Mouse (Mus musculus) MEL (cell line): ENCODE results near the gene Pelp1. TPM values are rescaled to one million over a fixed set of nuclear protein-coding genes. Genes with fewer than 3 reads are reported as not detected.

Experiments
- DNase-seq: peaks from one replicate; pipeline ENCODE4 v3.0.0; 2011; ENCODE audit warnings: low read depth, low spot score
- H3K27ac ChIP-seq: 2 replicates; pipeline ENCODE4 v1.5.1; 2012; ENCODE audit warnings: low read depth, mild to moderate bottlenecking, control low read depth, low read length, moderate library complexity; ENCODE audit not compliant: control insufficient read depth
- H3K27me3 ChIP-seq, 2 experiments: fragments of 150-350 bp in 1 of 2; sonication (generic) in 1 of 2; 2 replicates each; pipeline ENCODE4 v1.6.1; 2012; ENCODE audit warnings: low read length in 2 of 2, mild to moderate bottlenecking in 2 of 2, improper control_type of control experiment in 1 of 2, moderate library complexity in 1 of 2; ENCODE audit not compliant: insufficient read depth in 2 of 2, control insufficient read depth in 1 of 2
- H3K36me3 ChIP-seq, 2 experiments: 2 replicates each; pipeline ENCODE4 v1.6.1; 2012 to 2014; ENCODE audit warnings: low read length in 2 of 2, improper control_type of control experiment in 1 of 2, inconsistent platforms in 1 of 2, mild to moderate bottlenecking in 1 of 2; ENCODE audit not compliant: insufficient read depth in 2 of 2, control insufficient read depth in 1 of 2
- H3K4me1 ChIP-seq, 2 experiments: fragments of 150-350 bp in 1 of 2; sonication (generic) in 1 of 2; 2 replicates each; pipeline ENCODE4 v1.6.1; 2012; ENCODE audit warnings: low read length in 2 of 2, improper control_type of control experiment in 1 of 2, mild to moderate bottlenecking in 1 of 2; ENCODE audit not compliant: insufficient read depth in 2 of 2, control insufficient read depth in 1 of 2
- H3K4me3 ChIP-seq, 2 experiments: fragments of 150-350 bp in 1 of 2; sonication (generic) in 1 of 2; 2 replicates each; pipeline ENCODE4 v1.5.1; 2012; ENCODE audit warnings: low read depth in 2 of 2, low read length in 2 of 2, mild to moderate bottlenecking in 2 of 2, moderate library complexity in 2 of 2, control low read depth in 1 of 2, improper control_type of control experiment in 1 of 2; ENCODE audit not compliant: control insufficient read depth in 1 of 2, insufficient read depth in 1 of 2
- H3K79me2 ChIP-seq: 2 replicates; pipeline ENCODE4 v1.6.1; 2012; ENCODE audit warnings: mild to moderate bottlenecking, low read length, moderate library complexity; ENCODE audit not compliant: control insufficient read depth, poor library complexity, insufficient read depth
- H3K9ac ChIP-seq: 2 replicates; pipeline ENCODE4 v1.6.1; 2012; ENCODE audit warnings: low read depth, mild to moderate bottlenecking, control low read depth, low read length, moderate library complexity; ENCODE audit not compliant: control insufficient read depth, poor library complexity, severe bottlenecking
- H3K9me3 ChIP-seq: fragments of 150-350 bp; sonication (generic); replicated peaks from 2 replicates; pipeline ENCODE4 v1.6.1; 2012; ENCODE audit warnings: mild to moderate bottlenecking, low read length, improper control_type of control experiment, moderate library complexity; ENCODE audit not compliant: insufficient read depth
- CHD1 ChIP-seq: IDR thresholded peaks from 2 replicates; pipeline ENCODE4 v1.6.1; 2012; ENCODE audit warnings: low read depth, mild to moderate bottlenecking, inconsistent platforms, low read length, improper control_type of control experiment
- ELF1 ChIP-seq: IDR thresholded peaks from 2 replicates; pipeline ENCODE4 v1.6.1; 2014; ENCODE audit warnings: low read depth, mild to moderate bottlenecking, inconsistent platforms, low read length, improper control_type of control experiment, moderate library complexity
- EP300 ChIP-seq, 2 experiments: IDR thresholded peaks; 2 replicates each; pipeline ENCODE4 v1.6.1; 2011; ENCODE audit warnings: improper control_type of control experiment in 2 of 2, low read length in 2 of 2, low read depth in 1 of 2, mild to moderate bottlenecking in 1 of 2
- GABPA ChIP-seq: IDR thresholded peaks from 2 replicates; pipeline ENCODE4 v1.6.1; 2012; ENCODE audit warnings: low read depth, mild to moderate bottlenecking, inconsistent platforms, low read length, improper control_type of control experiment, moderate library complexity
- JUND ChIP-seq: IDR thresholded peaks from 2 replicates; pipeline ENCODE4 v1.6.1; 2011; ENCODE audit warnings: low read depth, mild to moderate bottlenecking, improper control_type of control experiment, low read length
- KAT2A ChIP-seq: conservative IDR thresholded peaks from 2 replicates; pipeline ENCODE4 v1.6.1; 2012; ENCODE audit warnings: low read depth, low read length, improper control_type of control experiment, inconsistent platforms
- MAFK ChIP-seq: IDR thresholded peaks from 2 replicates; pipeline ENCODE4 v1.6.1; 2011; ENCODE audit warnings: low read depth, mild to moderate bottlenecking, low read length, improper control_type of control experiment, borderline replicate concordance
- MXI1 ChIP-seq: IDR thresholded peaks from 2 replicates; pipeline ENCODE4 v1.6.1; 2011; ENCODE audit warnings: mild to moderate bottlenecking, low read depth, low read length, improper control_type of control experiment
- MYB ChIP-seq: IDR thresholded peaks from 2 replicates; pipeline ENCODE4 v1.6.1; 2011; ENCODE audit warnings: mild to moderate bottlenecking, low read depth, low read length, improper control_type of control experiment
- MYC ChIP-seq: IDR thresholded peaks from 2 replicates; pipeline ENCODE4 v1.6.1; 2011; ENCODE audit warnings: low read depth, mild to moderate bottlenecking, low read length, improper control_type of control experiment, moderate library complexity
- POLR2A ChIP-seq, 2 experiments: IDR thresholded peaks; 2 replicates each; pipeline ENCODE4 v1.6.1; 2011 to 2012; ENCODE audit warnings: low read length in 2 of 2, mild to moderate bottlenecking in 2 of 2, control low read depth in 1 of 2, improper control_type of control experiment in 1 of 2, low read depth in 1 of 2, moderate library complexity in 1 of 2; ENCODE audit not compliant: control insufficient read depth in 1 of 2, insufficient read depth in 1 of 2, poor library complexity in 1 of 2
- POLR2AphosphoS5 ChIP-seq: IDR thresholded peaks from 2 replicates; pipeline ENCODE4 v1.6.1; 2012; ENCODE audit warnings: low read depth, borderline replicate concordance, mild to moderate bottlenecking, inconsistent platforms, low read length, moderate library complexity, mixed read lengths
- RAD21 ChIP-seq: IDR thresholded peaks from 2 replicates; pipeline ENCODE4 v1.6.1; 2011; ENCODE audit warnings: mild to moderate bottlenecking, low read depth, low read length, improper control_type of control experiment
- RCOR1 ChIP-seq: IDR thresholded peaks from 2 replicates; pipeline ENCODE4 v1.6.1; 2012; ENCODE audit warnings: low read depth, mild to moderate bottlenecking, inconsistent platforms, low read length, improper control_type of control experiment
- SIN3A ChIP-seq: IDR thresholded peaks from 2 replicates; pipeline ENCODE4 v1.6.1; 2012; ENCODE audit warnings: low read length, improper control_type of control experiment, inconsistent platforms
- UBTF ChIP-seq: IDR thresholded peaks from 2 replicates; pipeline ENCODE4 v1.6.1; 2012; ENCODE audit warnings: low read depth, mild to moderate bottlenecking, inconsistent platforms, low read length, improper control_type of control experiment, moderate library complexity, borderline replicate concordance; ENCODE audit not compliant: insufficient read depth
- ZMIZ1 ChIP-seq: IDR thresholded peaks from 2 replicates; pipeline ENCODE4 v1.6.1; 2012; ENCODE audit warnings: low read depth, mild to moderate bottlenecking, inconsistent platforms, low read length, improper control_type of control experiment, moderate library complexity
- polyA plus RNA-seq, 2 experiments: library from polyadenylated mRNA; stranded (reverse) in 1 of 2; unstranded in 1 of 2; fragments of >175 nt in 1 of 2; fragments of >200 nt in 1 of 2; gene quantifications; 2 replicates each; pipeline versions ENCODE4 v1.2.1 to v1.2.4; 2012; ENCODE audit warnings: low replicate concordance in 2 of 2, low read depth in 1 of 2; ENCODE audit not compliant: insufficient read length in 2 of 2, insufficient read depth in 1 of 2, missing spikeins in 1 of 2
- total RNA-seq: library from RNA; depleted of rRNA; stranded (reverse); fragments of 300-350 nt; gene quantifications from 2 replicates; pipeline ENCODE4 v1.2.3, GENCODE M21; 2012; rRNA removed

The Pelp1 gene
- total and polyA plus RNA-seq, 3 experiments = 50.6 to 70.1 TPM; not detected in 1

- Histone ChIP-seq H3K4me3 (no peak overlapping the region), H3K27ac (no peak overlapping the region), H3K9me3 (no peaks in the 10 kb centered on the region), H3K4me1 (no peaks in the 10 kb centered on the region), H3K36me3 (no peaks in the 10 kb centered on the region), H3K79me2 (no peaks in the 10 kb centered on the region), H3K9ac (no peak overlapping the region), H3K27me3 (peaks cover 0 to 8% of the 10 kb centered on the region in 2 experiments; a peak in 2 of 4 replicates)
- DNase-seq = no peak
- TF ChIP-seq ELF1 (no peak), POLR2AphosphoS5 (no peak), MYC (no peak), CHD1 (no peak), UBTF (no peak), SIN3A (no peak), MXI1 (no peak), KAT2A (no peak), JUND (no peak), RCOR1 (no peak), MAFK (no peak), ZMIZ1 (no peak), RAD21 (no peak), EP300 (IDR thresholded peaks at IDR 0.05; ENCODE audit: low read depth in 1 of 2, low read length in 2 of 2) (no peak), MYB (no peak), GABPA (no peak), POLR2A (IDR thresholded peaks at IDR 0.05; ENCODE audit: control insufficient read depth in 1 of 2, insufficient read depth in 1 of 2, low read depth in 1 of 2, low read length in 2 of 2, poor library complexity in 1 of 2) (no peak)
Observed at GRCm38 (mm10) chr11:70345061-70345460, 64.8 kb downstream of the Pelp1 start.

Other genes with a start within 250 kb of the Pelp1 start
- 0.31 and 0.33 TPM in 2 replicates for gene Slc16a11, start 197.3 kb downstream of the Pelp1 start, total RNA-seq
- gene Slc16a11, start 197.3 kb downstream of the Pelp1 start, polyA plus RNA-seq = 1 to 10 TPM in 1 of 2 experiments, not detected in 1; 1.2 TPM
- gene Slc16a13, start 189.0 kb downstream of the Pelp1 start, total RNA-seq = 3.1 and 4.2 TPM in 2 replicates
- 1 to 10 TPM in 1 of 2 experiments, not detected in 1; 7.9 TPM for gene Slc16a13, start 189.0 kb downstream of the Pelp1 start, polyA plus RNA-seq
- not detected in 2 replicates for gene Bcl6b, start 180.2 kb downstream of the Pelp1 start, total RNA-seq
- not detected for gene Bcl6b, start 180.2 kb downstream of the Pelp1 start, polyA plus RNA-seq
- 60.4 and 61.8 TPM in 2 replicates for gene 0610010K14Rik, start 172.1 kb downstream of the Pelp1 start, total RNA-seq
- gene 0610010K14Rik, start 172.1 kb downstream of the Pelp1 start, polyA plus RNA-seq = 100 to 1,000 TPM in 1 of 2 experiments, not detected in 1; 189 TPM
- 2.3 and 3.7 TPM in 2 replicates for gene Gm21988, start 170.2 kb downstream of the Pelp1 start, total RNA-seq
- 1 to 10 TPM in 1 of 2 experiments, not detected in 1; 4.1 TPM for gene Gm21988, start 170.2 kb downstream of the Pelp1 start, polyA plus RNA-seq
- gene Rnasek, start 170.2 kb downstream of the Pelp1 start, total RNA-seq = 46.8 and 56.2 TPM in 2 replicates
- gene Rnasek, start 170.2 kb downstream of the Pelp1 start, polyA plus RNA-seq = 100 to 1,000 TPM in 1 of 2 experiments, not detected in 1; 179 TPM
- not detected in 2 replicates for gene Alox12, start 154.7 kb downstream of the Pelp1 start, total RNA-seq
- gene Alox12, start 154.7 kb downstream of the Pelp1 start, polyA plus RNA-seq = under 1 TPM in 1 of 2 experiments, not detected in 1; 0.03 TPM
- not detected in 2 replicates for gene Alox12e, start 87.4 kb downstream of the Pelp1 start, total RNA-seq
- not detected for gene Alox12e, start 87.4 kb downstream of the Pelp1 start, polyA plus RNA-seq
- gene Alox15, start 58.0 kb downstream of the Pelp1 start, total RNA-seq = not detected in 2 replicates
- gene Alox15, start 58.0 kb downstream of the Pelp1 start, polyA plus RNA-seq = not detected
- gene Arrb2, start 22.6 kb upstream of the Pelp1 start, total RNA-seq = 200 and 241 TPM in 2 replicates
- gene Arrb2, start 22.6 kb upstream of the Pelp1 start, polyA plus RNA-seq = 100 to 1,000 TPM in 1 of 2 experiments, not detected in 1; 272 TPM
- gene Med11, start 41.9 kb upstream of the Pelp1 start, total RNA-seq = 43.0 and 43.3 TPM in 2 replicates
- 10 to 100 TPM in 1 of 2 experiments, not detected in 1; 40.0 TPM for gene Med11, start 41.9 kb upstream of the Pelp1 start, polyA plus RNA-seq
- gene Zmynd15, start 49.4 kb upstream of the Pelp1 start, total RNA-seq = not detected in 2 replicates
- gene Zmynd15, start 49.4 kb upstream of the Pelp1 start, polyA plus RNA-seq = under 1 TPM in 1 of 2 experiments, not detected in 1; 0.14 TPM
- gene Cxcl16, start 50.0 kb upstream of the Pelp1 start, total RNA-seq = not detected in 2 replicates
- not detected for gene Cxcl16, start 50.0 kb upstream of the Pelp1 start, polyA plus RNA-seq
- 0.27 TPM in 1 of 2 replicates, not detected in the other for gene Tm4sf5, start 95.2 kb upstream of the Pelp1 start, total RNA-seq
- under 1 TPM in 1 of 2 experiments, not detected in 1; 0.21 TPM for gene Tm4sf5, start 95.2 kb upstream of the Pelp1 start, polyA plus RNA-seq
- not detected in 2 replicates for gene Vmo1, start 104.6 kb upstream of the Pelp1 start, total RNA-seq
- not detected for gene Vmo1, start 104.6 kb upstream of the Pelp1 start, polyA plus RNA-seq
- not detected in 2 replicates for gene Gltpd2, start 109.2 kb upstream of the Pelp1 start, total RNA-seq
- gene Gltpd2, start 109.2 kb upstream of the Pelp1 start, polyA plus RNA-seq = under 1 TPM in 1 of 2 experiments, not detected in 1; 0.06 TPM
- 602 and 671 TPM in 2 replicates for gene Psmb6, start 115.3 kb upstream of the Pelp1 start, total RNA-seq
- 100 to 1,000 TPM in 1 of 2 experiments, not detected in 1; 462 TPM for gene Psmb6, start 115.3 kb upstream of the Pelp1 start, polyA plus RNA-seq
- not detected in 2 replicates for gene Gm40193, start 122.9 kb upstream of the Pelp1 start, total RNA-seq
- not detected for gene Gm40193, start 122.9 kb upstream of the Pelp1 start, polyA plus RNA-seq
- gene Pld2, start 130.0 kb upstream of the Pelp1 start, total RNA-seq = 0.07 and 0.15 TPM in 2 replicates
- under 1 TPM in 1 of 2 experiments, not detected in 1; 0.39 TPM for gene Pld2, start 130.0 kb upstream of the Pelp1 start, polyA plus RNA-seq
- gene Mink1, start 152.8 kb upstream of the Pelp1 start, total RNA-seq = 25.0 and 33.8 TPM in 2 replicates
- 100 to 1,000 TPM in 1 of 2 experiments, 10 to 100 TPM in 1; 57.3 to 230 TPM for gene Mink1, start 152.8 kb upstream of the Pelp1 start, polyA plus RNA-seq
- gene 4930544D05Rik, start 205.8 kb upstream of the Pelp1 start, total RNA-seq = not detected in 2 replicates
- under 1 TPM in 1 of 2 experiments, not detected in 1; 0.10 TPM for gene 4930544D05Rik, start 205.8 kb upstream of the Pelp1 start, polyA plus RNA-seq
- 0.54 TPM in 1 of 2 replicates, not detected in the other for gene Chrne, start 209.2 kb upstream of the Pelp1 start, total RNA-seq
- gene Chrne, start 209.2 kb upstream of the Pelp1 start, polyA plus RNA-seq = under 1 TPM in 1 of 2 experiments, not detected in 1; 0.33 TPM
- gene Gp1ba, start 229.1 kb upstream of the Pelp1 start, total RNA-seq = 0.98 and 1.6 TPM in 2 replicates
- gene Gp1ba, start 229.1 kb upstream of the Pelp1 start, polyA plus RNA-seq = 1 to 10 TPM in 1 of 2 experiments, not detected in 1; 5.0 TPM
- gene Rnf167, start 237.2 kb upstream of the Pelp1 start, total RNA-seq = 30.4 and 31.4 TPM in 2 replicates
- gene Rnf167, start 237.2 kb upstream of the Pelp1 start, polyA plus RNA-seq = 10 to 100 TPM in 1 of 2 experiments, not detected in 1; 44.4 TPM
- 96.3 and 104 TPM in 2 replicates for gene Slc25a11, start 237.4 kb upstream of the Pelp1 start, total RNA-seq
- gene Slc25a11, start 237.4 kb upstream of the Pelp1 start, polyA plus RNA-seq = 100 to 1,000 TPM; 114 to 145 TPM
- gene Pfn1, start 244.6 kb upstream of the Pelp1 start, total RNA-seq = 1,332 and 1,356 TPM in 2 replicates
- 1,000 to 10,000 TPM; 2,392 to 5,980 TPM for gene Pfn1, start 244.6 kb upstream of the Pelp1 start, polyA plus RNA-seq
- gene Eno3, start 247.2 kb upstream of the Pelp1 start, total RNA-seq = 12.9 and 14.2 TPM in 2 replicates
- 10 to 100 TPM in 1 of 2 experiments, not detected in 1; 16.8 TPM for gene Eno3, start 247.2 kb upstream of the Pelp1 start, polyA plus RNA-seq